Mouse (Mus musculus) cerebellum, adult 2 months (tissue): ENCODE data around the gene F2r. TPM values are rescaled to one million over a fixed set of nuclear protein-coding genes. Genes with fewer than 3 reads are reported as not detected.

Experiments
- DNase-seq, 2 experiments: peaks; one replicate each; pipeline ENCODE4 v3.0.0; 2021
- H3K27ac ChIP-seq: fragments of 200-500 bp; 2 replicates; pipeline ENCODE4 v1.5.1; 2012; ENCODE audit warnings: low read length, control low read depth, inconsistent platforms; ENCODE audit not compliant: insufficient read depth
- H3K27me3 ChIP-seq: fragments of 200-500 bp; 2 replicates; pipeline ENCODE4 v1.6.1; 2012; ENCODE audit warnings: inconsistent platforms, mild to moderate bottlenecking, low read length, moderate library complexity; ENCODE audit not compliant: control insufficient read depth, insufficient read depth
- H3K4me1 ChIP-seq: fragments of 200-500 bp; 2 replicates; pipeline ENCODE4 v1.6.1; 2011; ENCODE audit warnings: low read length; ENCODE audit not compliant: control insufficient read depth, insufficient read depth
- H3K4me3 ChIP-seq: fragments of 200-500 bp; replicated peaks from 2 replicates; pipeline ENCODE3; 2011; ENCODE audit warnings: mild to moderate bottlenecking, low read depth, low read length, control low read depth; ENCODE audit not compliant: insufficient read depth
- CTCF ChIP-seq: fragments of 200-500 bp; IDR thresholded peaks from 2 replicates; pipeline ENCODE4 v1.5.1; 2011; ENCODE audit warnings: low read depth, mild to moderate bottlenecking, control low read depth, low read length, moderate library complexity, borderline replicate concordance; ENCODE audit not compliant: insufficient read depth
- POLR2A ChIP-seq: fragments of 200-500 bp; IDR thresholded peaks from 2 replicates; pipeline ENCODE4 v1.6.1; 2011; ENCODE audit warnings: low read length, control low read depth, borderline replicate concordance; ENCODE audit not compliant: insufficient read depth
- WGBS: fragments of 180-500 bp; shearing (Covaris S2); methylation state at CpG from one replicate; pipeline ENCODE4 v1.1.7; 2018; 5-methylcytosine and 5-hydroxymethylcytosine counted together
- polyA plus RNA-seq: library from polyadenylated mRNA; depleted of rRNA; stranded (reverse); fragments of >200 nt; gene quantifications from 2 replicates; pipeline ENCODE4 v1.2.3, GENCODE M21; 2012

Gene F2r
- polyA plus RNA-seq, 1 experiment = 4.4 TPM

GRCm38 (mm10) chr13:95629751-95630150, 11.5 kb upstream of the F2r start:
- TF ChIP-seq POLR2A = no peak
- TF ChIP-seq CTCF = no peak
- 89% methylated on average over 10 of the region's 10 CpGs for WGBS
- Histone ChIP-seq H3K4me1 (no peaks in the 10 kb centered on the region), H3K27me3 (no peaks in the 10 kb centered on the region), H3K27ac (no peak overlapping the region), H3K4me3 (no peak overlapping the region)
- DNase-seq = no peak

- H3K4me3 ChIP-seq = no peak overlapping the region
- no peak overlapping the region for H3K27ac ChIP-seq
- no peaks in the 10 kb centered on the region for H3K4me1 ChIP-seq
- TF ChIP-seq CTCF (no peak), POLR2A (no peak)
- 73% methylated on average over 7 of the region's 7 CpGs for WGBS
- DNase-seq = no peak
- H3K27me3 ChIP-seq = no peaks in the 10 kb centered on the region
Measured at GRCm38 (mm10) chr13:95626696-95627095, 8.4 kb upstream of the F2r start.

- TF ChIP-seq CTCF = no peak
Measured at GRCm38 (mm10) chr13:95623042-95623441, 4.8 kb upstream of the F2r start.

GRCm38 (mm10) chr13:95621563-95621962, 3.3 kb upstream of the F2r start:
- 86% methylated on average over 3 of the region's 3 CpGs for WGBS
- Histone ChIP-seq H3K4me1 (0 out of 2 replicates have a peak, but pooled peaks cover 3% of the 10 kb centered on the region), H3K27me3 (no peaks in the 10 kb centered on the region; the same call in 1 of the 2 replicates), H3K27ac (no peak overlapping the region), H3K4me3 (no peak overlapping the region)
- no peak for TF ChIP-seq POLR2A
- no peak for TF ChIP-seq CTCF
- DNase-seq = no peak

More at GRCm38 (mm10) chr13:95623042-95623441, 4.8 kb upstream of the F2r start:
- no peak for DNase-seq
- Histone ChIP-seq H3K27me3 (no peaks in the 10 kb centered on the region), H3K4me1 (0 out of 2 replicates have a peak, but pooled peaks cover 3% of the 10 kb centered on the region), H3K4me3 (no peak overlapping the region), H3K27ac (no peak overlapping the region)
- WGBS = 88% methylated on average over 3 of the region's 3 CpGs

- 13% methylated on average over 13 of the region's 13 CpGs for WGBS
- H3K4me1 ChIP-seq = 0 out of 2 replicates have a peak, but pooled peaks cover 3% of the 10 kb centered on the region
- H3K4me3 ChIP-seq = peak overlapping the region; percentile 13
- H3K27me3 ChIP-seq = no peaks in the 10 kb centered on the region; the same call in none of the 2 replicates
- TF ChIP-seq CTCF = no peak
- no peak for TF ChIP-seq POLR2A
- no peak for DNase-seq
- no peak overlapping the region for H3K27ac ChIP-seq
Measured at GRCm38 (mm10) chr13:95618859-95619258, 572 bp upstream of the F2r start.

- H3K4me3 ChIP-seq = peak overlapping the region; percentile 86
- TF ChIP-seq POLR2A = no peak
- TF ChIP-seq CTCF = no peak
- DNase-seq = peak in 1 of 2 experiments; percentile 12
- no peak overlapping the region for H3K27ac ChIP-seq
- no peaks in the 10 kb centered on the region; the same call in none of the 2 replicates for H3K27me3 ChIP-seq
- H3K4me1 ChIP-seq = 0 out of 2 replicates have a peak, but pooled peaks cover 3% of the 10 kb centered on the region
- WGBS = 4% methylated on average over 21 of the region's 21 CpGs
Measured at GRCm38 (mm10) chr13:95617671-95618171, 566 bp downstream of the F2r start.

GRCm38 (mm10) chr13:95617082-95617670, 1.1 kb downstream of the F2r start:
- Histone ChIP-seq H3K27ac (no peak overlapping the region), H3K27me3 (no peaks in the 10 kb centered on the region; the same call in none of the 2 replicates), H3K4me3 (no peak overlapping the region), H3K4me1 (0 out of 2 replicates have a peak, but pooled peaks cover 3% of the 10 kb centered on the region)
- WGBS = 49% methylated on average over 17 of the region's 17 CpGs
- TF ChIP-seq POLR2A = no peak
- TF ChIP-seq CTCF = no peak
- DNase-seq = no peak

GRCm38 (mm10) chr13:95616512-95616911, 1.8 kb downstream of the F2r start:
- Histone ChIP-seq H3K4me1 (0 out of 2 replicates have a peak, but pooled peaks cover 3% of the 10 kb centered on the region), H3K27me3 (no peaks in the 10 kb centered on the region; the same call in none of the 2 replicates), H3K4me3 (no peak overlapping the region), H3K27ac (no peak overlapping the region)
- no peak for DNase-seq
- WGBS = 73% methylated on average over 11 of the region's 11 CpGs
- no peak for TF ChIP-seq CTCF
- no peak for TF ChIP-seq POLR2A
